Mouse (Mus musculus): ENCODE measurements around the gene Pla2g3.

GRCm38 (mm10) chr11:3472484-3472883 lies 15.6 kb upstream of the Pla2g3 start:
- peak; percentile 88 for TF ChIP-seq CTCF (IDR thresholded peaks at IDR 0.05; ENCODE audit: low read depth, low read length)
- peak; percentile 45; the same call in 1 of the 2 replicates for TF ChIP-seq EP300 (IDR thresholded peaks at IDR 0.05; ENCODE audit: insufficient read depth, low read depth, low read length)
- no peak for TF ChIP-seq POLR2A (IDR thresholded peaks at IDR 0.05; ENCODE audit: insufficient read depth, low read length)
